Mouse (Mus musculus) brain, adult 2 months (tissue): ENCODE results near the gene Ano7.
"Not testable (repeated sequence)": the region's sequence is repeated elsewhere in the genome, so short reads cannot be mapped to it uniquely, and the experiment has no call there.

Experiments
- DNase-seq: peaks from one replicate; pipeline ENCODE4 v3.0.0; 2011; ENCODE audit warnings: low read depth, low spot score

Ano7 gene

DNA sequence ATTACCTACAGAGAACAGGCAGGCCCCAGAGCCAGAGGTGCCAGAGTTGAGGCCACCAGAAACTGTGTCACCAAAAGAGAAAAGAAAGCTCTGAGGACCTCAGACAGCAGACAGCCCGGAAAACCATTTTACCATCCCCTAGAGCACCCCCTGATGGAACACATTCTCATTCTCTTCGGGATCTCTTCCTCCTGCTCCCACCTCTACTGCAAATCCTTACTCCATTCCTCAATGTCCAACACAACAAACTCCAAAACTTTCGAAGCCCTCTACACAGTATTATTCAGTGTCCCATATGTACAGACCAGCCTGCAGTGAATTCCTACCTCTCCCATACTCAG lies 72.1 kb downstream of the Ano7 start:
- DNase-seq = no peak

DNA sequence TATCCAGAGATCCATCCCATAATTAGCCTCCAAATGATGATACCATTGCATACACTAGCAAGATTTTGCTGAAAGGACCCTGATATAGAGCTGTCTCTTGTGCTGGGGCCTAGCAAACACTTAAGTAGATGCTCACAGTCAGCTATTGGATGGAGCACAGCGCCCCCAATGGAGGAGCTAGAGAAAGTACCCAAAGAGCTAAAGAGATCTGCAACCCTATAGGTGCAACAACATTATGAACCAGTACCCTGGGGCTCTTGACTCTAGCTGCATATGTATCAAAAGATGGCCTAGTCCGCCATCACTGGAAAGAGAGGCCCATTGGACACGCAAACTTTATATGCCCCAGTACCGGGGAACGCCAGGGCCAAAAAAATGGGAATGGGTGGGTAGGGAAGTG lies 76.4 kb downstream of the Ano7 start:
- not testable (repeated sequence) for DNase-seq

DNA sequence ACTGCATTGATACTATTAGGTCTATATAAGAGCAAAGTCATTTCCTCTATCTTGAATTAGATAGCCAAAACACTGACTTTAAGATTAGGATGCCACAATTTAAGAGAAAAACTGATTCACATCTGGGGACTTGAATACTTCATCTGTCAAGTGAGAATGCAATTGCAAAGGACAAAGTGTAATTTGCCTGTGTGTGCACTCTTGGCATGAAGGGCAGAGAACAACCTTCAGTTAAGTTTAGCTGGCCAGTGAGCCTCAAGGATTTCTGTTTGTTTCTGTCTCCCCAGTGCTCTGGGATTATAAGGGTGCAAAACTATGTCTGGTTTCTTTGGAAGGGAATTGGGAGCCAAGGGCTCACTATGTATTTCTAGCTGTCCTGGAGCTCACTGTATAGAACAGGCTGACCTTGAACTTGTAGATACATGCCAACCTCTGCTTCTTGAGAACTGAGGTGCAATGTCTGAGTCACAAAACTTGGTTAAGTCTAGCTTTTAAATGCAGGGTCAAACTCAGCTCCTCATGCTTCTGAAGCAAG lies 80.1 kb downstream of the Ano7 start:
- no peak for DNase-seq
